Mouse (Mus musculus): ENCODE results near the gene Tpk1. TPM values are rescaled to one million over a fixed set of nuclear protein-coding genes. Genes with fewer than 3 reads are reported as not detected.

The Tpk1 gene
- polyA plus RNA-seq (2012): 1.1 TPM in 2 replicates

DNA sequence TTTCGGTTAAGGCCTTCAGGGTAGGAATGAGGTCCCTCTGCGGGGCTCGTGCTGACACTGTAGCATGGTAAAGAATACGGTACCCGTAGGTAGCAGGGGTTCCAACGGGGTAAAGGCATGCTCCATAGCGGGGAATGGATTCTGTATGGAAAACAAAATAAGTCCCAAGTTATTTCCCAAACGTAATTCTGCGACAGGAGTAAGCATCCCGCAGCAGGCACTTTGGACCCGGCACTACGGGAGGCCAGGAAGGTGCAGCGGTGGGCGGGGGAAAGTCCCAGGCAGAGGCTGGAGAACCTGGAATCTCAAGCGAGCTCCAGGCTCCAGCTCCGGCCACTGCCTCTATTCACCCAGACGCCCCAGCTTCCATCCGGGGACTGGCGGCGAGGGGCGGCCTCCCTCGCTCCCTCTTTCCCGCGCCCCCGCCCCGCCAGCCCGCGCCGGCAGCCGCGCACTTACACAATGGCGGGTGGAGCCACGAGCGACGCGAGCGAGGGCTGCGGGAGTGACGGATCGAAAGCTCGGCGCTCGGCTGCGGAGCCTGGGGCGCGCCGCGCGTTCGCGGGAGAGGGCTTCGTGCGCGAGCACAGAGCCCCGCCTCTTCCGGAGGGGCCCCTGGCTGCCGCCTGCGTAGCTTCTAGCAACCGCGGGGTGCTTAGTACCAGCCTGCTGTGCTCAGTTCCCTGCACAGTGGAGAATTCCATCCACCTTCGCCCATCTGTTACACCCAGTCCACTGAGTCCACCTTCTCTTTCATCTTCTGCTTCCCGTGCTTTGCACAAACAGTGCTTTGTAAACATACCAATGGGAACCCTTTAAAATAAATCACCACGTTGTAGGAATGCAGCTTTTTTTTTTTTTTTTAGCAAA lies at the start of gene Tpk1:
Gene Tpk1, minus strand, starts transcription at position 602 of the 870 bp plus-strand sequence.
- no peak for TF ChIP-seq GATA1 (IDR thresholded peaks at IDR 0.05; ENCODE audit: low read length)

DNA sequence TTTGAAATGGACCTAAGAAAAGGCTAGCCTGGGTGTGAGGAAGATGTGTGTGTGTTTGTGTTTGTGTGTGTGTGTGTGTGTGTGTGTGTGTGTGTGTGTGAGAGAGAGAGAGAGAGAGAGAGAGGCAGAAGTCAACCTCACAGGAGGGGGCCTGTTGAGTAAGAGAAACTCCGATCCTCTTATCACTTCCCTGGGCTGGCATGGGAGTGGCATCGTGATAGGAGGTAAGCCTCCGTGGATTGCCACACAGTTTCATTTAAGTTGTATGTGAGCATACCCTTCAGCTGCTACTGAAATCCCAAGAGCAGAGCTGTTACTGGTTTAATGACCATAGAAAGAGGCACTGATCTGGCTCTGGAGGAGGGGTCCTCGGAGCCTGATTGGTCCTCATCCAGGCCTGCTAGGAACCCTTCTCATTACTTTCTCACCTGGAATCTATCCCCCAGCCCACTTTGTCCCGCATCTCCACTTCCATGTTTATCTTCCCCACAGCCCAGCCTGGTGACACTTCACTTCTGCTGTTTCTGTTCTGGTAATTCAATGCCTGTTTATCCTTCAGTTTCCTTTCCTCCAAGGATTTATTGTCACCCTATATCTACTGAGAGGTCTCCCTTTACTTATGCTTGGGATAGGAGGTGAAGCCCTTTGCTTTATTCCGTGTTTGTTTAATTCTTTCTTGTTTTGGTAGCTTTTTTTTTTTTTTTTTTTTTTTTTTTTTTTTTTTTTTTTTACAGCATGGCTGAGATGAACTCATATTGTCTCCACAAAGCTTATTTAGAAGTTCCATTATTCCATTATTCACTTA lies 36.9 kb upstream of the Tpk1 start:
- no peak for TF ChIP-seq GATA1 (IDR thresholded peaks at IDR 0.05; ENCODE audit: low read length)

DNA sequence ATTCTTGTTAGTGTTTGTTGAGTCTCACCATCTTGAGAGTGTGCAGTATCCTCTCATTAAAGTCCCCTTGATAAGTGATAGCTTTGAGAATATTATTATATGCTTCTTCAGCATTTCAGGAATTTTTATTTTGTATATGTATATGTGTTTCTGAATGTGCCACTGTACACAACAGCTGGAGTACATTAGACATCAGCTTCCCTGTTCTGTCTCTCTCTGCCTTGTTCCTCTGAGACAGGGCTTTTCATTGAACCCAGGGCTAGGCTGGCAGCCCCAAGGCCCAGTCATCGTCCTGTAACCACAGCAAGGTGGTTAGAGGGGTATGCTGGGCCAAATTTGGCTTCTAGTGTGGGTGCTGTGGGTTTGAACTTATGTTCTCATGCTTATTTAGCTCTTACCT lies 25.8 kb upstream of the Tpk1 start:
- no peak for TF ChIP-seq GATA1 (IDR thresholded peaks at IDR 0.05; ENCODE audit: low read length)

DNA sequence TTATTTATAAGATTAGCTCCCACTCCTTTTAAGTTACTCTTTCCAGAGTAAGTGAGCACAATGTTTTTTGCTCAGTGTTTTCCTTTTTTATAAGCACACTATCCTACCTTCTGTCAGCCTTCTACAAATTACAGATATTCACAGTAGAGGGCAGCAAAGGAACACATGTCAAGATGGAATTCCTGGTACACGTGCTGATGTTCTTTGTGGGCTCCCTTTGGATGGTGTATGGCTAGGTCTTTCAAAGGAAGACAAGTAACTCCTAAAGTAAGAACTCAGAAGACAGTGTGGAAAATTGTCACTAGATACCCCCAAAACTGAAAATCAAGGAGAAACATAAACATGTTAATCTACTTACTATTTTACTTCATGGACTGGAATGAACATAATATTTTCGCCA lies 19.9 kb upstream of the Tpk1 start:
- no peak for TF ChIP-seq GATA1 (IDR thresholded peaks at IDR 0.05; ENCODE audit: low read length)

DNA sequence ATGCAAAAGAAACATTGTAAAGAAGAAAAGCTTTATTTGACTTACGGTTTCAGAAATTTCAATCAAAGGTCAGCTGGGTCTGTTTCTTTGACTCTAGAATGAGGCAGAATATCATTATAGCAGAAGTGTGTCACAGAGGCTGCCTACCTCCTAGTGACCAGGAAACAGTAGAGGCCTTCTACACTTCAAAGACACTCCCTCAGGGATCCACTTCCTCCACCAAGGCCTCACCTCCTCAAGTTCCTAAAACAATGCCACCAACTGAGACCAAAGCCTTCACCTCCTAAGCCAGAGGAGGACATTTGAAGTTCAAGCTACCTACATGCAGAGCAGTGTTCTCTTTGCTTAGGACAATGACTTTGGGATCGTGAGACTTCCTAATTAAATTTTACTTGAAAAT lies 16.5 kb upstream of the Tpk1 start:
- no peak for TF ChIP-seq GATA1 (IDR thresholded peaks at IDR 0.05; ENCODE audit: low read length)

DNA sequence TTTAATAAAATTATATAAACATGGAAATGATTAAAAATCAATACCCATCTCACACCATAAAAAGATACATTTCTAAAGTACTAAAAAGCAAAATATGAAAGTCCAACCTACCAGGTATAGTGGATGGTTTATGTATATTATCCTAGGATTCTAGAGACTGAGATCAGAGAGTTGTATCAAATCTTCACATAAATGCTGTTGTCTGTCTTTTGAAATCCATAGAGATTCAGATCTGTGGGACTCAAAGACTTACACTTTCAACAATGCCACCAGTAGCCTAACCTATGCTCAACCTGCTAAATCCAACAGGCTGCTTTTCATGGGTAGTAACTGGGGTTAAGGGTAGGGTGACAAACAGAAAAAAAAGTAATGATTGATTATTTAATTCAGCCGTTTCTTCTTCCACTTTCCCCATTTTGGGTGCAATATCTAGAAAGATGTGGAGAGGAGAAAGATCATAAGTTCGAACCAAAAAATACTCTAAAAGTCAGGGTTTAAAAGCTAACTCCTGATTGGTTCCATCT lies 12.7 kb upstream of the Tpk1 start:
- no peak for TF ChIP-seq GATA1 (IDR thresholded peaks at IDR 0.05; ENCODE audit: low read length)

DNA sequence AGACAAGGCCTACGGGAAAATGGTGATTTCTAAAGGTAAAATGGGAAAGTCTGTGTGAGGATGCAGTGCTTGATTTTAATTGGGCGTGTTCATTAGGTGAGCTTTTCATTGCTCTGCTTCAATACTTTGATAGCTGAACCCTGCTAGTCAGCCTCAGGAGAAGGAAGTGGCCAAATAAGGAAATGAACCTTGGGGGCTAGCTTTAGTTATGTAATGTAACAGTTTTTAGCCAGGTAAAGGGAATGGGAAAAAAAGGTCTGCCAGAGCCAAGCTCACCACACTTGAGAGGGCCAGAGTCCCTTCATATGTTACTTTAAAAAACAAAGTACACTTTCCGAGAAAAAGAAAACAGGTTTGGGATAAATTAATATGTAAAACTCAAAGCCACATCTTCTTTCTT lies 11.5 kb upstream of the Tpk1 start:
- no peak for TF ChIP-seq GATA1 (IDR thresholded peaks at IDR 0.05; ENCODE audit: low read length)

DNA sequence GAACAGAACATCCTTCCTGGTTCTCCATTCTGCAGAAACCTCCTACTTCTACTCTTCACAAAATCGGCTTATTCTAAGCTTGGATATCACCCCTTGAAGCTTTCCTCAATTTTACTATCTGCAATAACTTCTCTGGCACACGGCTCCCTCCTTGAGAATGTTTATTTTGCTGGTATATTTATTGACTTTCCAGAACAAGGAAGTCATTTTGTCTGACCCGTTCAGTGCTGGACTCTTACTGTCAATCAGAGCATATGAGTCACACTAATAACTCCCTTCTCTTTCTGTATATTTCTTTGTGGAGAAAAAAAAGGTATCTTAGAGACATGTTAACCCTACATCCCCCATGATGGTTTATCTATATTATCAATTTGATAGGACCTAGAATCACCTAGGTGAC lies 10.1 kb upstream of the Tpk1 start:
- TF ChIP-seq GATA1 (IDR thresholded peaks at IDR 0.05; ENCODE audit: low read length): no peak

DNA sequence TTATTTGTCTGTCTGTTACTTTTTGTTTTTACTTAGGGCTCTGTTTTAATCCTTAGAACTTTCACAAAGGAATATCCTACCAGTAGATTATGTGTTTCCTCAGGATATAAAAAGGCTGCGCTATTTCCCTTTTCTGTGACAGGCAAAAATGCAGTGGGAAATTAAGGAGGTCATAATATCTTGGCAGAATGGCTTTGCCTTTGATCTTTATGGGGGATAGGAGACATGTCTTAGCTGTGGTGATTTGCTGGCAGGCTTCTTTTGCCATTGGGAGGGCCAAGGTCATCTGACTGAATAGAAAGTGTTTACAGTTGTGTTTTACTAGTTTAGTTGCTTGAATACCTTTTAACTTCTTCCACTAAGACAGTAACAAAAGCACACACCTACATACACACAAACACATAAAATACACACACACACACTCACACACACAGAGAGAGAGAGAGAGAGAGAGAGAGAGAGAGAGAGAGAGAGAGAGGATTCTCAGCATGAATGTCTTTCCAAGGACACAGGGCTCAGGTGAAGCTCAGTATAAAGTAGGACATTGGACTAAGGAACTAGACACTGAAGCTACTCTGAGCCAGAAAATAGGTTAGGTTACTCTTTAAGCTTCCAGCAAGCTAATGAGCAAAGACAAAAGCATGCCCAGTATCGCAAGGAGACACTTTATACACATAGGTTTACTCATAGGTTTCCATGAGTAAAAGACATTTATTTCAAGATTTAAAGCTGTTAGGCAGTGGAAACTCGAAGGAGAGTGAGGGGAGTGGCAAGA lies 9.1 kb upstream of the Tpk1 start:
- TF ChIP-seq GATA1 (IDR thresholded peaks at IDR 0.05; ENCODE audit: low read length): no peak

DNA sequence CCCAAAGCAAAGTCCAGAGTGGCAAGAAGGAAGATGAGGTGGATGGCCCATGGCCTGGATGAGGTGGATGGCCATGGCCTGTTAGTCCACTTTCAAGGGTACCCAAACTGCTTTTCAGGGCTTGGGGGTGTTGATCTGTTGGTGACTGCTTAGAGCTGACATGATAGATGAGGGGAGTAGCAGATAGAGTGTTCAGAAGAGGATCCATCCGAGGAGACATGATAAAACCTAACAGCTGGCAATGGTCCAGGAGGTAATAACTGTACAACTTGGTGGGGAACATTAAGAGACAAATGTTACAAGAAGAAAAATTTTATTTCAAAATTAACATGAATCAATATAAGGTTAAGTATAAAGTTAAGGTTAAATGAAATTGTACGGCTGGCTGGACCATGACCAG lies 4.9 kb upstream of the Tpk1 start:
- no peak for TF ChIP-seq GATA1 (IDR thresholded peaks at IDR 0.05; ENCODE audit: low read length)

DNA sequence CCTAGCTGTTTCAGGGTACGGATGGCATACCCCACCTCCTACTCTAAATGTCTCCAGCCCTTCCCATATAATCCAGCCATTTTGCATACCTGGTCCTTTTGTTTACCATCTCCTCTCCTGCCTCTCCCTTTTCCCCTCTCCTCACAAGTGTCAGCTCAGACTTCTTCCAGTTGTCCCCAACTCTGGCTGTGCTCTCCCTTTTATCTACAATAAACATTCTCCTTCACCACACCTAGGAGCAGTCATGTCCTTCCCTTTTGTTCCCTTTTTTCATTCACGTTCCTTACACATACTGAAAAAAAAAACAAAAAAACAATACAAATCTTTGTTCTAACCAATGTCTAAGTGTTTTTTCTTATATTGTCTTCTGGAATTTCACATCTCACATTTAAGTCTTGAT lies 1.6 kb upstream of the Tpk1 start:
- no peak for TF ChIP-seq GATA1 (IDR thresholded peaks at IDR 0.05; ENCODE audit: low read length)

DNA sequence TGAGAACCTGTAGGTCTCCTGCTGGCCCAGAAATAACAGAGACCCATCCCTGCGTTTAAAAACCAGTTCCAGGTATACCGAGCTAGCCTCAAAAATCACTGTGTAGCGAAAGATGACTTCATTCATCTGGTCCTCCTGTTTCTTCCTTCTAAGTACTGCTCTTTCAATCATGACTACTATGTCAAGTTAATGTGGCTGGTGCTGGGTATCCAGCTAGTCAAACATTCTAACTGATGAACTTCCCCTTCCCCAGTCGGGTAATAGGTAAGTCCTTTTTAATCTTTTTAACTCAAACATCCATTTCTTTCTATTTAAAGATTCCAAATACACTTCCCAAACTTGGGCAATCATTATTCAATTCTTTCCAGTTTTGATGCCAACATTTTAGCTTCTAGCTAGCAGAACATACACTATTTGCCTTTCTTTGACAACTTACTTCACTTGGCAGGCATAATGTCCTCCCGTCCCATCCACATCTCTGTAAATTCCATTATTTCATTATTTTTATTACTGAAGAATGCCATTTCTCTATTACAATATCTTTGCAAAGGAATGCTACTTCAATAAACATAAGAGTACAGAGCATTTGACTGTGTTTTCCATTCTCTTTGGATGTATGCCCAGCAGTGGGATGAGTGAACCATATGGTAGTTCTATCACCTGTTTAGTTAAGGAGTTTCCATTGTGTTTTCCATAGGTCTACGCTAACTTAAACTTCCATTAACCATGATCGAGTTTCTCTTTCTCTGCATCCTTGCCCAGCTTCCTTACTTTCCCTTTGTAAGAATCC lies 728 bp upstream of the Tpk1 start:
- no peak for TF ChIP-seq GATA1 (IDR thresholded peaks at IDR 0.05; ENCODE audit: low read length)

DNA sequence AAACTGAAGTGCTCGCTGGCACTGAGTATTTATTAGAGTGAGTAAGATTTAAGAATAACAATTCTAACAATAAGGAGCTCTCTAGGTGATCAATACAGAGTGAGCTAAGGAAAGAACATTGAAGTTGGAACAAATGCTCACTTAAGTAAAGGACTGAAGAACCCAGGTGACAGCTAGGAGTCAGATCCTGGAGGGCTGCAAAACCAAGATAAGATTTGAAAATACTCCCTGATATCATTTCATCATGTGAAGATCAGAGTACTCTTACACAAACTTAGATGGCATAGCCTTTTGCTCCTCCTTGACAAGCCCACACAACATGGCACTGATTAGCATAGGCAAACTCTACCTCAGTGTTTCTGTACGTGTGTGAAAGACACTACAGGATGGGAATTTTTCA lies 4.3 kb downstream of the Tpk1 start:
- no peak for TF ChIP-seq GATA1 (IDR thresholded peaks at IDR 0.05; ENCODE audit: low read length)

DNA sequence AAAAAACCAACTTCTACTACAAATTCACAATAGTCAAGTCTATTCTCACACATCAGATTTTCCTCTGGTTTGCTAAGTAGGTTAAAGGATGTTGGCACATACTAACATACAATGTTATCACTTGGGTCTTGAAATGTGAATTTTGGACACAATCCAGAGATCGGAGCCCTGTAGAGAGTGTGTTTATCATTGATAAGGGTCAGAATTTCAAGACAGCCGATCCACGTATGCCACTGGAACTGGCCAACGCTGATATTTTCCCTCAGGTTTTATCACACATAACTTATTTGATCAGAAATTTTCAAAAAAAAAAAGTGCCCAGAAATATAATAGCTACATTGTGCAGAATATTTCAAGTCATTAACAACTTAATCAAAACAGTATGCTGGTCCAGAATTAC lies 7.8 kb downstream of the Tpk1 start:
- TF ChIP-seq GATA1 (IDR thresholded peaks at IDR 0.05; ENCODE audit: low read length): no peak

DNA sequence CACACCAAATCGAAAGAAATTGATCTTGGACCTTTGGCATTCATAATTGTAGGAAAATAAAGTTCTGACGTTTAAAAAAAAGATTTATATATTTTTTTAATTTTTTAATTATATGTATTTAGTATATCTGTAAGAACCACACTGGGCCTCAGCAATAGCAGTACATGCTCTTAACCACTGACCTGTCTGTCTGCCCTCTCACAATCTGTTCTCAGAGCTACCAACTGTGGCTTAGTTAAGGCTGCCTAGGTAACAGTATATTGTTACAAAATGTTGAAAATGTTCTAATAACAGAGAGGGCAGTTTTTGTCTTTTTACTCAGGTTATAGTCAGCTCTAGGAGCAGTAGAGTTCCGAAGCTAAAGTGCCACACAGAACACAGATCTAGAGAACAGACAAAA lies 8.2 kb downstream of the Tpk1 start:
- TF ChIP-seq GATA1 (IDR thresholded peaks at IDR 0.05; ENCODE audit: low read length): no peak
